Mouse (Mus musculus): ENCODE data around the gene Nt5dc3.

DNA sequence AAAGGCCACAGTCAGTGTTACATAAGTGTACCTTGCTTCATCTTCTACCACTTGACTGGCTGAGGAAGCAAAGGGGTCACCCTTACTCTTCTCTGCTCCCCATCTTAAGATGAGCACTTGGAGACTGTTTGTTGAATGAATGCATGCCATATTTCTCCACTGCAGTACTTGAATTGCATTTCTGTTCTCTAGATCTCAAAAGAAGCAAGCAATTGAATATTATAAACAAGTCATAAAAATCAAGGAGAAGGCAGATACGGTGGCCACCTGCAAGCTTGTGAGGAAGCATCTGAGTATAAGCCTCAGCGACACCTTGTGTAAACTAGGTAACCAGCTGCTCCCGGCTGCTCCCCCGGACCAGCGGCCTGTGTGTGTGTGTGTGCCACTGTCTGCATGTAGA, 15.1 kb upstream of the Nt5dc3 start, which contains the start of gene Gm49358:
- TF ChIP-seq TAL1 (IDR thresholded peaks at IDR 0.05; ENCODE audit: low read length) = no peak
- TF ChIP-seq GATA1 (IDR thresholded peaks at IDR 0.05; ENCODE audit: low read length) = no peak

Measured in erythroblast, embryonic 14.5 days (primary cell).